Mouse (Mus musculus) cerebellum, postnatal 14 days (tissue): ENCODE measurements at regions not wholly inside any gene's neighbourhood (a gene's known extent, or its start where the extent isn't known, plus 50 kb on each side); places are given as distances from the start of the nearest gene placed in this dataset.
"Not testable (repeated sequence)": the region's sequence is repeated elsewhere in the genome, so short reads cannot be mapped to it uniquely, and the experiment has no call there.

Experiments
- DNase-seq, 2 experiments: peaks; one replicate each; pipeline ENCODE4 v3.0.0; 2021; ENCODE audit warnings: mixed read lengths in 2 of 2

DNA sequence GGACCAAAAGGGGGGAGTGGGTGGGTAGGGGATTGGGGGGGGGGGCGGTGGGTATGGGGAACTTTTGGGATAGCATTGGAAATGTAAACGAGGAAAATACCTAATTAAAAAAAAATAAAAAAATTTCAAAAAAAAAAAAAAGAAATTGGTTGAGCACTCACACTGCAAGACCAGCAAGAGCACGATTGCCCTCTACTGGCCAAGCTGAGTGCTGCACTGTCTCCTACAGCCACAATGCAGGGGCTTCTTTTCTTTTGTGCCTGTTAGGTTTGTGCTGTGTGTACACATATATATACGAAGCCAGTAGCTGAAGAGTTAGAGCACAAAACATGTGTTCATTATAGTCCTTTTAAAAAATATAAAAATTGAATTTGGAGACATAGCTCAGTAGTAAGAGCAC is 55.6 kb downstream of the Mup20 start:
- peak; percentile 36 to 51 for DNase-seq

- DNase-seq, result not testable (repeated sequence)
Observed at GRCm38 (mm10) chr4:61989941-61990340, 64.0 kb downstream of the Mup20 start.

DNA sequence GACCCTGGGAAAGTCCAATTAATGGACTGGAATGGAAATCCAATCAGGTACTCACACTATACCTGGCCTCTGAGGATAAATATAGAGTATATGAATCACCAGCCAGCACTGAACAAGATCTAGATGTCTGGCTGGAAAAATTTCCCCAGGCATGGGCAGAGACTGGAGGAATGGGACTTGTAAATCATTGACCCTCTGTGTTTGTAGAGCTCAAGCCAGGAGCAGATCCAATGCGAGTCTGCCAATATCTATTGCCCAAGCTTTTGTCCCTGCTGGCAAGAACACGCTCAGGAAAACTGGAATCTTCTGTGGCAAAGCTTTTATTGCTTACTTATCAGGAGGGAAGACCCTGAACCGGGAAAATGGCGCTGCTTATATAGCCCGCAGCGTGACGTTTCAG is 77.8 kb downstream of the Mup20 start:
- DNase-seq, result no peak

- DNase-seq, result peak; percentile 13 to 40
Observed at GRCm38 (mm10) chr4:61973236-61973635, 80.7 kb downstream of the Mup20 start.

DNA sequence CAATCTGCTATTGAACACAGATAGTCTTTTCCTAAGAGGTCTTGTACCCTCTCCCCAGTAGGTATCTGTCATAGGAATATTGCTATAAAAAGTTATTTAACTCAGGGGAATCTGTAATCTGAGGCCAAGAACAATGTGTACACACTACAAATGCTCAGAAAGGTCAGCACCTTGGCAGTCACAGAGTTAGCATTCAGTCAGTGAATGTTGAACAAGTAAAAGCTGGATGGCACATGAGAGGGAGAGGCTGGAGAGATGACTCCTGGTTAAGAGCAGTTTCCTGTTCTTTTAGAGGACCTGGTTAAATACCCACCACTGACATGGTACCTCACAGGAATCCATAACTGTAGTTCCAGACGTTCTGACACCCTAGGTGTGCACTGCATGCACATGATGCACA is 84.3 kb downstream of the Mup20 start:
- DNase-seq, result no peak

- DNase-seq, result not testable (repeated sequence)
Observed at GRCm38 (mm10) chr4:61967674-61968073, 86.3 kb downstream of the Mup20 start.

- DNase-seq, result no peak
Observed at GRCm38 (mm10) chr4:61962315-61962714, 91.6 kb downstream of the Mup20 start.
